Mouse (Mus musculus) ES-Bruce4 (cell line): ENCODE data around the gene Spns2. TPM values are rescaled to one million over a fixed set of nuclear protein-coding genes. Genes with fewer than 3 reads are reported as not detected.
A peak's percentile ranks its signal among the peaks of the same experiment; 100 is the strongest.

ENCODE experiments used
- H3K27ac ChIP-seq: 2 replicates; pipeline ENCODE4 v1.5.1; 2012; ENCODE audit warnings: low read length, inconsistent platforms; ENCODE audit not compliant: insufficient read depth
- H3K27me3 ChIP-seq: 2 replicates; pipeline ENCODE4 v1.6.1; 2012; ENCODE audit warnings: mild to moderate bottlenecking, low read length, inconsistent platforms; ENCODE audit not compliant: control insufficient read depth, poor library complexity, insufficient read depth, severe bottlenecking
- H3K36me3 ChIP-seq: 2 replicates; pipeline ENCODE4 v1.6.1; 2012; ENCODE audit warnings: inconsistent platforms, mild to moderate bottlenecking, low read length, moderate library complexity; ENCODE audit not compliant: control insufficient read depth, poor library complexity, insufficient read depth, severe bottlenecking
- H3K4me1 ChIP-seq: one replicate; pipeline ENCODE4 v1.8.1; 2011; ENCODE audit warnings: low read length; ENCODE audit not compliant: control insufficient read depth, insufficient read depth
- H3K4me3 ChIP-seq: 2 replicates; pipeline ENCODE4 v1.5.1; 2011; ENCODE audit warnings: low read depth, mild to moderate bottlenecking, low read length
- H3K9ac ChIP-seq: 2 replicates; pipeline ENCODE4 v1.6.1; 2012; ENCODE audit warnings: low read depth, mild to moderate bottlenecking, inconsistent platforms; ENCODE audit not compliant: poor library complexity, severe bottlenecking
- H3K9me3 ChIP-seq: replicated peaks from 2 replicates; pipeline ENCODE4 v1.6.1; 2012; ENCODE audit warnings: mild to moderate bottlenecking, low read length, inconsistent platforms; ENCODE audit not compliant: control insufficient read depth, poor library complexity, insufficient read depth, severe bottlenecking
- CTCF ChIP-seq: IDR thresholded peaks from one replicate; pipeline ENCODE4 v1.8.1; 2011; ENCODE audit warnings: low read depth, low read length
- EP300 ChIP-seq: IDR thresholded peaks from 2 replicates; pipeline ENCODE4 v1.6.1; 2011; ENCODE audit warnings: low read depth, low read length; ENCODE audit not compliant: insufficient read depth
- POLR2A ChIP-seq: IDR thresholded peaks from one replicate; pipeline ENCODE4 v1.8.1; 2011; ENCODE audit warnings: low read length; ENCODE audit not compliant: insufficient read depth
- polyA plus RNA-seq: library from polyadenylated mRNA; stranded (reverse); fragments of >200 nt; gene quantifications from 2 replicates; pipeline ENCODE4 v1.2.4, GENCODE M21; 2011; ENCODE audit warnings: low read depth; ENCODE audit not compliant: missing spikeins, insufficient read depth, insufficient read length

Spns2 gene
- polyA plus RNA-seq, 1 experiment = 0.48 TPM

DNA sequence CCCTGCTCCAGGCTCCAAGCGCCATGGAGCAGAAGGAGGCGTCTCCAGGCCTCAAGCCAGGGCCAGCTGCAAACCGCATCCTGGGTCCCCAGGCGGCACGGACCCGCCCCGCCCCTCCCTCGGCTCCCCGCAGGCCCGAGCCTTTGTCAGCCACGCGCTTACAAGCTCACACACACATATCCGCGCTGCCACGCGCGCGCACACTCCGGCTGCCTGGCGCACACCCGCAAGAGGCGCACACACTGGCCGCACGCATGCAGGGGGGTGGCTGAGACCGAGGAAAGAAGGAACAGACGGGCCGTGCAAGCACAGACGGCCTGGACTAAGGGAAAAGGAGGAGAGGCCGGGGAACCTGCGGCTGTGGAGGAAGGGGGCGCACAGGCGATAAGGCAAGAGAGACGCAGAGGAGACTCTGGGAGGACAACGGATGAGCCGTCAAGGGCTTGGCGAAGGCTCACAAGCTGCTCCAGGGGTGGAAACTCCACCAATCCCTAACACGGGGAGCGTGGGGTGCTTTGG lies 892 bp downstream of the Spns2 start:
- H3K4me1 ChIP-seq = no peaks in the 10 kb centered on the region
- H3K9me3 ChIP-seq = no peaks in the 10 kb centered on the region
- H3K36me3 ChIP-seq = no peaks in the 10 kb centered on the region
- H3K27ac ChIP-seq = no peak overlapping the region
- H3K4me3 ChIP-seq = peak overlapping the region; percentile 61
- H3K9ac ChIP-seq = peak overlapping the region; percentile 52
- no peak for TF ChIP-seq POLR2A
- no peak for TF ChIP-seq EP300
- no peak for TF ChIP-seq CTCF
- H3K27me3 ChIP-seq = peaks cover 4% of the 10 kb centered on the region; the same call in 1 of the 2 replicates

DNA sequence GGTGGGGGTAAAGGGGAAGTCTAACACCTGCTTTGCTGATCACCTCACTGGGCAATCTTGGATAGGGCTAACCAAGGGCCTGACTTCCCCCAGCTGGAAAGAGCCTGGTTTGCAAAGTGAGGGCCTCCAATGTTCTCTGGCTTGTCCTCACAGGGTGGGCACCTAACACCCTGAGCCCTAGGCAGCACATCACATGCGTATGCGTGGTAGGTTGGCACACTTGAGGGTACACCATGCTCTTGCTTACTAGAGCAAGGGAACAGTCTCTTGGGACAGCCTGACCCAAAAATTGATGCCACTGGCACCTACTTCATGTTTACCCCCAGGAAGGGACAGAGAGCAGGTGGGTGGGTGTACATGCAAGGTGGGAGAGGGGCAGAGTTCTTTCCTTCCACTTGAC lies 2.0 kb downstream of the Spns2 start:
- Histone ChIP-seq H3K27me3 (peaks cover 4% of the 10 kb centered on the region; the same call in 1 of the 2 replicates), H3K36me3 (no peaks in the 10 kb centered on the region), H3K9me3 (no peaks in the 10 kb centered on the region), H3K27ac (no peak overlapping the region), H3K4me3 (no peak overlapping the region), H3K9ac (no peak overlapping the region), H3K4me1 (no peaks in the 10 kb centered on the region)
- no peak for TF ChIP-seq EP300
- TF ChIP-seq CTCF = no peak
- TF ChIP-seq POLR2A = no peak

DNA sequence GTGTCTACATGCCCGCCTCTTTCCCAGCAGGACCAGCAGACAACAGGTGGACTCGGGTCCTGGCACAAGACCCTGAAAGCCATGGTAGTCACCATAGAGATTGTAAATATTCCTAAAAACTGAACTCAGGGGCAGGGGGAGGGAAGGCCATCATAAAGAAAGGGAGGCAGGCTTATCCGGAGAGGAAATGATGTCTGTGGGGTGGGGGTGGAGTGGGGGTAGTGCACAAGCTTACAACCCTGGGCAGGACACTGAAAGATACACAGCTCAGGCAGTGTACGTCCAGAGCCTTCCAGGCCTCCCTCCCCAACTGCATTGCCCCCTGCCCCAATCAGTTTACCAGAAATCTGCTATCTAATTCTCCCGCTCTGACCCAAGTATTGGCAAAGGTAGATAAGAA lies 2.5 kb downstream of the Spns2 start:
- no peaks in the 10 kb centered on the region for H3K36me3 ChIP-seq
- H3K27ac ChIP-seq = no peak overlapping the region
- TF ChIP-seq CTCF = no peak
- no peak for TF ChIP-seq EP300
- TF ChIP-seq POLR2A = no peak
- H3K4me1 ChIP-seq = no peaks in the 10 kb centered on the region
- H3K9me3 ChIP-seq = no peaks in the 10 kb centered on the region
- no peak overlapping the region for H3K4me3 ChIP-seq
- peaks cover 4% of the 10 kb centered on the region; the same call in 1 of the 2 replicates for H3K27me3 ChIP-seq
- no peak overlapping the region for H3K9ac ChIP-seq

DNA sequence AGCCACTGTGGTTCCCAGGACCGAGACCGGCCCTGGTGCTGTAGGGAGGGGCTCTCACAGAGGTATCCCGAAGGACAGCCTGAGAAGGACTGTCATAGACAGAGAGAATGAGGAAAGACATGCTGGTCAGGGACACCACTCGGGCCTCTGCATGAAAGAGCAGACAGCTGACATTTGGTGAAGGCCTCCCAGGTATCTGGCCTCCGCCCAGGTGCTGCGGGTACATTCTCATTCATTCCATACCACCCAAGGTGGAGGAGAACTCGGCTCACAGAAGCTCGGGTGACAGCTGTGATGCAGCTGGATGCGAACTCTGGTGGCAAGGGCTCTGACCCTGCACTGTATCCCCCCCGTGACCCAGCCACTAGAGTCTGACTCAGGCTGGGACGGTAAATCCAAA lies 3.7 kb downstream of the Spns2 start:
- Histone ChIP-seq H3K9me3 (no peaks in the 10 kb centered on the region), H3K27ac (no peak overlapping the region), H3K4me3 (no peak overlapping the region), H3K4me1 (no peaks in the 10 kb centered on the region), H3K9ac (no peak overlapping the region), H3K27me3 (peaks cover 4% of the 10 kb centered on the region; the same call in 1 of the 2 replicates), H3K36me3 (no peaks in the 10 kb centered on the region)
- no peak for TF ChIP-seq EP300
- TF ChIP-seq CTCF = no peak
- no peak for TF ChIP-seq POLR2A

DNA sequence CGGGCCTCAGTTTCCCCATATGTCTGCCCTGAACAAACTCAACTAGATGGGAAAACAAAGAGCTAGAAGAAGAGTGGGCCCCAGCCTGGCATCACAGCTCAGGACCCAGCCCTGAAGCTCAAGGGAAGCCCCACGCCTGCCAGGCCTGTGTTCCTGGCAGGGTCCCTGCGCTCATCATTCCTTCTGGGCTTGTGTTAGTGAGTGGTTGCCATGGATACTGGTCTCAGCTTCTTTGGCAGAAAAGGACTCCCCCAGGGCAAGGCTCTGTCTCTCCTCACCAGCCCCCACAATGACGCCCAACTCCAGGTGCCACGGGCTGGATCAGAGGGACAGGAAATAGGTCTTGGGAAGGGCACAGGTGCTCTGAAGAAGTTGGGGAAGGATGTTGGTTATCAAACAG lies 4.5 kb downstream of the Spns2 start:
- Histone ChIP-seq H3K4me3 (no peak overlapping the region), H3K27ac (no peak overlapping the region), H3K9me3 (no peaks in the 10 kb centered on the region), H3K4me1 (no peaks in the 10 kb centered on the region), H3K36me3 (no peaks in the 10 kb centered on the region), H3K9ac (no peak overlapping the region), H3K27me3 (0 out of 2 replicates have a peak, but pooled peaks cover 2% of the 10 kb centered on the region)
- TF ChIP-seq CTCF (no peak), POLR2A (no peak), EP300 (no peak)

DNA sequence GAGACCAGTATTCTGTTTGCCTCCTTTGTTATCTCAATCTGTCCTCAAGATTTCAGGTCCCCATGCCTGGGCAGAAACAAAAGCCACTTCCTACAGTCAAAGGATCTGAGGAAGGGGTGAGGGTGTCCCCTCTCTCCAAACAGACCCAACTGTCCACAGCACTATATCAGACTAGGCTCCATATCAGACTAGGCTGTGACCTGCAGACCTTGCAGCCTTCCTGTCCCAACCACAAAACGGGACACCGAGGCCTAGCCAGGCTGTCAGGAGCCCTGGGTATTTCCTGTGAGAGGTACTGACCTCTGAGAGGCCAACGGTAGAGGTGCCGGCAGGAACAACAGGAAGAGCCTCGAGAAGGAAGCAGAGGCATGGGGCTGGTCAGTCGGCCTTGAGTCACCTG lies 5.2 kb downstream of the Spns2 start:
- no peaks in the 10 kb centered on the region for H3K9me3 ChIP-seq
- no peaks in the 10 kb centered on the region for H3K36me3 ChIP-seq
- no peak overlapping the region for H3K4me3 ChIP-seq
- no peak overlapping the region for H3K9ac ChIP-seq
- H3K27me3 ChIP-seq = 0 out of 2 replicates have a peak, but pooled peaks cover 2% of the 10 kb centered on the region
- no peak overlapping the region for H3K27ac ChIP-seq
- no peaks in the 10 kb centered on the region for H3K4me1 ChIP-seq
- TF ChIP-seq CTCF = no peak
- TF ChIP-seq EP300 = no peak
- TF ChIP-seq POLR2A = no peak
